Mouse (Mus musculus): ENCODE measurements around the gene Plgrkt.
A peak's percentile ranks its signal among the peaks of the same experiment; 100 is the strongest.

Plgrkt gene

GRCm38 (mm10) chr19:29379839-29380603 lies 12.8 kb upstream of the Plgrkt start:
- DNase-seq (ENCODE audit: low spot score): no peak

GRCm38 (mm10) chr19:29376382-29376781 lies 9.2 kb upstream of the Plgrkt start:
- DNase-seq (ENCODE audit: low spot score): no peak

GRCm38 (mm10) chr19:29374947-29375346 lies 7.8 kb upstream of the Plgrkt start:
- no peak for DNase-seq (ENCODE audit: low spot score)

GRCm38 (mm10) chr19:29373438-29373837 lies 6.2 kb upstream of the Plgrkt start:
- DNase-seq (ENCODE audit: low spot score): no peak

GRCm38 (mm10) chr19:29372621-29373020 lies 5.4 kb upstream of the Plgrkt start:
- DNase-seq (ENCODE audit: low spot score): no peak

GRCm38 (mm10) chr19:29372138-29372537 lies 4.9 kb upstream of the Plgrkt start:
- no peak for DNase-seq (ENCODE audit: low spot score)

GRCm38 (mm10) chr19:29371284-29372081 lies 4.3 kb upstream of the Plgrkt start:
- no peak for DNase-seq (ENCODE audit: low spot score)

GRCm38 (mm10) chr19:29370545-29371283 lies 3.5 kb upstream of the Plgrkt start:
- DNase-seq (ENCODE audit: low spot score): no peak

GRCm38 (mm10) chr19:29370112-29370511 lies 2.9 kb upstream of the Plgrkt start:
- DNase-seq (ENCODE audit: low spot score): no peak

GRCm38 (mm10) chr19:29368671-29369309 lies 1.6 kb upstream of the Plgrkt start:
- DNase-seq (ENCODE audit: low spot score): no peak

GRCm38 (mm10) chr19:29368041-29368440 lies 851 bp upstream of the Plgrkt start:
- no peak for DNase-seq (ENCODE audit: low spot score)

GRCm38 (mm10) chr19:29366226-29366968 lies 793 bp downstream of the Plgrkt start:
- DNase-seq (ENCODE audit: low spot score): no peak

- no peak for DNase-seq (ENCODE audit: low spot score)
These were observed 2.1 kb downstream of the Plgrkt start for GRCm38 (mm10) chr19:29365105-29365504.

- no peak for DNase-seq (ENCODE audit: low spot score)
These were observed 3.1 kb downstream of the Plgrkt start for GRCm38 (mm10) chr19:29364076-29364475.

- no peak for DNase-seq (ENCODE audit: low spot score)
These were observed 3.6 kb downstream of the Plgrkt start for GRCm38 (mm10) chr19:29363557-29363956.

- no peak for DNase-seq (ENCODE audit: low spot score)
These were observed 4.8 kb downstream of the Plgrkt start for GRCm38 (mm10) chr19:29362173-29362930.

GRCm38 (mm10) chr19:29361468-29362130 lies 5.6 kb downstream of the Plgrkt start:
- peak; percentile 79 for DNase-seq (ENCODE audit: low spot score)

GRCm38 (mm10) chr19:29360251-29360650 lies 6.9 kb downstream of the Plgrkt start:
- no peak for DNase-seq (ENCODE audit: low spot score)

GRCm38 (mm10) chr19:29356281-29356680 lies 10.9 kb downstream of the Plgrkt start:
- DNase-seq (ENCODE audit: low spot score): no peak
